Mouse (Mus musculus): ENCODE data around the gene Aldh18a1.

GRCm38 (mm10) chr19:40586908-40587307 lies 1.4 kb downstream of the Aldh18a1 start:
- no peak for TF ChIP-seq CTCF (IDR thresholded peaks at IDR 0.05; ENCODE audit: borderline replicate concordance, insufficient read depth, low read depth, low read length)
- no peak for TF ChIP-seq POLR2A (IDR thresholded peaks at IDR 0.05; ENCODE audit: borderline replicate concordance, insufficient read depth, low read length)

Measured in cerebellum, adult 2 months (tissue).